Mouse (Mus musculus): ENCODE results near the gene Sbk3. TPM values are rescaled to one million over a fixed set of nuclear protein-coding genes. Genes with fewer than 3 reads are reported as not detected.

Gene Sbk3
- total RNA-seq, 1 experiment from 2014 or later = not detected

DNA sequence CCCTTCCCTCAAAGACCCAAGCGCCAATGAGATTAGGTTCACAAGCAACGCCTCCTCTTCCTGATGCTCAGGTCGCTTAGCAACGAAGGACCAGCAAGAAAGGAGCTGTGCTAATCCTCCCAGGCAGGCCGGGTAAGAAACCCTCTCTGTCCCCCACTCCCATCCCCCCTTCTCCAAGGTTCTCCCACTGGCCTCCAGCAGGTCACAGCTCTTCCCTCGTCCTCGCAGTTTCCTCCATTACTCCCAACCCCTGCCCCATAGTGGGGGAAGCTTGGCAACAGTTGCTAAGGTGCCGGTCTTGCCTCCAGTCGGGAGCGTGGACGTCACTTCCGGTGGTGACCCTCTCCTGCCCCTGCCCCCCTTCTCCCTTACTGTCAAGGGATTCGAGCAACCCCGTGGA lies 48.5 kb downstream of the Sbk3 start:
- peak; percentile 18 to 40; a peak in 3 of 4 replicates for ATAC-seq (replicated peaks in 1 of 2; ENCODE audit: insufficient read depth in 1 of 2, low FRiP score in 2 of 2, low TSS enrichment in 1 of 2, low read depth in 1 of 2, poor library complexity in 2 of 2, severe bottlenecking in 2 of 2)

DNA sequence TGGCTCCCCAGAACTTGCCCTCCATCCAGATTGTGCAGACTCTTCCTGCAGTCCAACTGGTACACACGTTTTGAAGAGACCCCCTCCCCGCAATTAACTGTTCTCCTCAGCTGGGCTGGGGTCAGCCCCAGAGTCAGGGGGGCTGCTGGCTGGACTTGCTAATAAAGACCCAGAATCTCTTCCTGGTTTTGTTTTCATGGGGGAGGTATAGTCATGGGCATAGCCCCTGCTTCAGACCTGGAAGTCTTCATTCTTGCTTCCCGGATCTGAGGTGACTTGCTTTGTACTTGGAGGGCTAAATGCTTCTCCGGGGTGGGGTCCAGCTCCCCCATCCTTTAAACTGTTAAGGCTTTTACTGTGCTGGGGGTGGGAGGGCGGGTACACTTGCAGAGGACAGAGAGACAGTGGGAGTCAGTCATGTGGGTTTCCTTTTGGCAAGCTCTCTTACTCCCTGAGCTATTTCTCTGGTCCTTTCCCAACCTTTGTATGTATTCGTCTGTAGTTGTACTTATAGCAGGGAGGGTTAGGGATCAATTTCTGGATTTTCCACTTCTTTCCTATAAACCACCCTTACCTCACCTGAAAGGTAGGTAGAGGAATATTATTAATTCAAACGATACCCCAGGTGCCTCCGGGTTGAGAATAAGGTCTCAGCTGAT lies 49.0 kb downstream of the Sbk3 start, which contains the start of gene Nat14:
Gene Nat14 (plus strand): TSS at position 205 of the 659 bp plus-strand sequence.
- no peak for ATAC-seq (replicated peaks in 1 of 2; ENCODE audit: insufficient read depth in 1 of 2, low FRiP score in 2 of 2, low TSS enrichment in 1 of 2, low read depth in 1 of 2, poor library complexity in 2 of 2, severe bottlenecking in 2 of 2)

DNA sequence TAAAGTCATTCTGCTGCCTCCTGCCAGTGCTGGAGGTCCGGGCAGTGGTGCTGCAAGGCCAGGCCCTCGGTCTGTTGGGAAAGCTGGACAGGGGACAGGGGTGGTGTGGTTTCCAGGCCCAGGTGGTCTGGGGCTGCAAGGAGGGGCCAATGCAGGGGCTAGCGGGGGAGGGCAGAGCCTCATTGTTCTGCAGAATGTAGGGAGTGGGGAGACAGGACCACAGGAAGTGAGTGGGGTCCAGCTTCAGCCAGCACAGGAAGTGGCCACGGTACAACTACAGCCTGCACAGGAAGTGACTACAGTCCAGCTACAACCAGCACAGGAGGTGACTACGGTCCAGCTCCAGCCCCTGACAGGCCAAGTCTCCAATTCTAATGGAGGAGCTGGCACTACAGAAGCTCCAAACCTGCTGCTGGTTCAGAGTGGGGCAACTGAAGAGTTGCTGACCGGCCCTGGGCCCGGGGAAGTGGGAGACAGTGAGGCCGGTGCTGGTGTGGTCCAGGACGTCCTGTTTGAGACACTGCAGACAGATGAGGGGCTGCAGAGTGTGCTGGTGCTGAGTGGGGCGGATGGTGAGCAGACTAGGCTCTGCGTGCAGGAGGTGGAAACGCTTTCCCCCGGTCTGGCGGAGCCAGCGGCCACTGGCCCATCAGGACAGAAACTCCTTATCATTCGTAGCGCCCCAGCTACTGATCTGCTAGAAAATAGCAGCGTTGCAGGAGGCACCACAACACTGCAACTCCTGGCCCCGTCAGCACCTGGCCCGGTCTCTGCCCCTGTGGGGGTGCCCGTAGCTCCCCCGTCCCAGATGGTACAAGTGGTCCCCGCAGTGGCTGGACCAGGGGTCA lies 49.8 kb downstream of the Sbk3 start:
- no peak for ATAC-seq (replicated peaks in 1 of 2; ENCODE audit: insufficient read depth in 1 of 2, low FRiP score in 2 of 2, low TSS enrichment in 1 of 2, low read depth in 1 of 2, poor library complexity in 2 of 2, severe bottlenecking in 2 of 2)

DNA sequence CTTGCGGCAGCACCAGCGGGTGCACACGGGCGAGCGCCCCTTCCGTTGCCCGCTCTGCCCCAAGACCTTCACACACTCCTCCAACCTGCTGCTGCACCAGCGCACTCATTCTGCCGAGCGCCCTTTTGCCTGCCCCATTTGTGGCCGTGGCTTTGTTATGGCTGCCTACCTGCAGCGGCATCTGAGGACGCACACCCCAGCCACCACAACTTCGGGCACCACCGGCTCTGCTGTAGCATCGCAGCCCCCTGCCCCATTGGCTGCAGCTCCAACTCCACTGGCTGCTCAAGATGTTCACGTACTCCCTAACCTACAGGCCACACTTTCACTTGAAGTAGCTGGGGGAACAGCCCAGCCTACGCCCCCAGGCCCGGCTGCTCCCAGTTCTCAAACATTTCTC lies 50.5 kb downstream of the Sbk3 start:
- no peak for ATAC-seq (replicated peaks in 1 of 2; ENCODE audit: insufficient read depth in 1 of 2, low FRiP score in 2 of 2, low TSS enrichment in 1 of 2, low read depth in 1 of 2, poor library complexity in 2 of 2, severe bottlenecking in 2 of 2)

DNA sequence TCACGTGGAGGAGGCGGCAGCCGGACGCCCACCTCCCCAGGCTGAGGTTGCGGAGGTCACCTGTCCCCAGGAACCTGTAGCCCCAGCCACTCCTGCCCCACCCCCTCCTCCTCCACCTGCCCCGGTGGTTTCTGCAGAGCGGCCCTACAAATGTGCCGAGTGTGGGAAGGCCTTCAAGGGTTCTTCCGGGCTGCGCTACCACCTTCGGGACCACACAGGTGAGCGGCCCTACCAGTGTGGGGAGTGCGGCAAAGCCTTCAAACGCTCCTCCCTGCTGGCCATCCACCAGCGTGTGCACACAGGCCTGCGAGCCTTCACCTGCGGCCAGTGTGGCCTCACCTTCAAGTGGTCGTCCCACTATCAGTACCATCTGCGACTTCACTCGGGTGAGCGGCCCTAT lies 51.0 kb downstream of the Sbk3 start:
- no peak for ATAC-seq (replicated peaks in 1 of 2; ENCODE audit: insufficient read depth in 1 of 2, low FRiP score in 2 of 2, low TSS enrichment in 1 of 2, low read depth in 1 of 2, poor library complexity in 2 of 2, severe bottlenecking in 2 of 2)

DNA sequence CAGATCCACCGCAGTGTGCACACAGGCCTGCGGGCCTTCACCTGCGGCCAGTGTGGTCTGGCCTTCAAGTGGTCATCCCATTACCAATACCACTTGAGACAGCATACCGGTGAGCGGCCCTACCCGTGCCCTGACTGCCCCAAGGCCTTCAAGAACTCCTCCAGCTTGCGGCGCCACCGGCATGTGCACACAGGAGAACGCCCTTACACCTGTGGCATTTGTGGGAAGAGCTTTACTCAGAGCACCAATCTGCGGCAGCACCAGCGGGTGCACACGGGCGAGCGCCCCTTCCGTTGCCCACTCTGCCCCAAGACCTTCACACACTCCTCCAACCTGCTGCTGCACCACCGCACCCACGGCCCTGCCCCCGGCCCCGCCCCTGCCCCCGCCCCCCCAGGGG lies 51.9 kb downstream of the Sbk3 start:
- ATAC-seq (replicated peaks in 1 of 2; ENCODE audit: insufficient read depth in 1 of 2, low FRiP score in 2 of 2, low TSS enrichment in 1 of 2, low read depth in 1 of 2, poor library complexity in 2 of 2, severe bottlenecking in 2 of 2) = no peak

DNA sequence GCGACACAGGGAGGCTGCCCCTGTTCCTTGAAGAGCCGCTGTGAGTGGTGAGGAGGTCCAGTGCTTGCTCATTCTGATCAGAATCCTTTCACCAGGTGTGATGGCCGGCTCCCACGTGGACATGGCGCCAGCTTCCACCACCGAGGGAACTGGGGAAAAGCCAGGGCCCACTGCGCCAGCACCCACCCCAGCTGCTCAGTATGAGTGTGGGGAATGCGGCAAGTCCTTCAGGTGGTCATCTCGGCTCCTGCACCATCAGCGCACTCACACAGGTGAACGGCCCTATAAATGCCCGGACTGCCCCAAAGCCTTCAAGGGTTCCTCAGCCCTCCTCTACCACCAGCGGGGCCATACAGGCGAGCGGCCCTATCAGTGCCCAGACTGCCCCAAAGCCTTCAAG lies 52.3 kb downstream of the Sbk3 start:
- ATAC-seq (replicated peaks in 1 of 2; ENCODE audit: insufficient read depth in 1 of 2, low FRiP score in 2 of 2, low TSS enrichment in 1 of 2, low read depth in 1 of 2, poor library complexity in 2 of 2, severe bottlenecking in 2 of 2) = no peak

DNA sequence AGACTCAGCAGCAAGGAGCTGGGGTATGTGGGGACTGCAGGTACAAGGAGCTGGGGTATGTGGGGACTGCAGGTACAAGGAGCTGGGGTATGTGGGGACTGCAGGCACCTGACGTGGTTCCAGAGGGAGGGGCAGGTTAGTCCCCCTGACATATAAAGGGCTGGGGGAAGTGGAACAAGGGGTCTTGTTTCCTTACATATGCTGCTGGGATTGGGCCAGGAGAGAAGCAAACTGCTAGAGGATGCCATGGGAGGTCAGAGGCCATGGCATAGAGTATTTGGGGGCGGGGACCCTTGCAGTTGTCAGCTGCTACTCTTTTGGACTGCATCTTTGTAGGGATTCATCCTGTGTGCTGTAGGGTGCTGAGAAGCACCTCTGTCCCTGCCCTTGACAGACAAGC lies 53.5 kb downstream of the Sbk3 start:
- no peak for ATAC-seq (replicated peaks in 1 of 2; ENCODE audit: insufficient read depth in 1 of 2, low FRiP score in 2 of 2, low TSS enrichment in 1 of 2, low read depth in 1 of 2, poor library complexity in 2 of 2, severe bottlenecking in 2 of 2)

DNA sequence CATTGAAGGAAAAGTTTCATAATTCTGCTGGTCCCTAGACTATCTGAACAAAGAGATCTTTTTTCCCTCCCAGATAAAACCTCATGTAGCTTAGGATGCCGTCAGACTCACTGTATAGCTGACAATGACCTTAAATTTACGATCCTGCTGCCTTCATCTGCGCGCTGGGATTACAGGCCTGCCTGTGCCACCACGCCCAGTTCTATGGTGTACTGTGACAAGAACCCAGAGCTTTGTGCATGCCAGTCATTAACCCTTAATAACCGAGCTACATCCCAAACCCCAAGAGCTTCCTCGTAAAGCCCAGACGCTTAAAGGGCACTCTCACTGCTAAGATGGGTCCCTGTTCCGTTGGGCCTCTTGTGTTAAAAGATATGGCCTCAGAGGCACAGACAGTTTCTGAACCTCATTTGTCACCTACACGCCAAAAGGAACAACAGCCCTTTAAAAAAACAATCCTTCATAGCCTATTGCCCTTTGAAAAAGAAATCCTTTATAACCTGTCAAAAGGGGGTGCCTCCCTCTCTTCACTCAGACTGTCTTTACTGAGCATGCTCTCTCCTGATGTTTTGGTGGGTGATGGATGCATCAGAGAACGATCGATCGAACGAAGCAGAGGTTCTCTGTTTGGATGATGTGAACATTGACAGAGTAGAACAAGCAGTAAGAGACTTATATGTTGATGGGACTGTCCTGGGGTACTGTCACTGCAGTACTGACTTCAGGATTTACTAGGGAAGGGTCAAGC lies 55.1 kb downstream of the Sbk3 start:
- peak; percentile 26 to 33; a peak in 2 of 4 replicates for ATAC-seq (replicated peaks in 1 of 2; ENCODE audit: insufficient read depth in 1 of 2, low FRiP score in 2 of 2, low TSS enrichment in 1 of 2, low read depth in 1 of 2, poor library complexity in 2 of 2, severe bottlenecking in 2 of 2)

Other genes starting within 250 kb of the Sbk3 start
- gene Tmem150b, start 245.9 kb downstream of the Sbk3 start, total RNA-seq (2017) = 5.0 and 7.3 TPM in 2 replicates
- gene Kmt5c, start 231.1 kb downstream of the Sbk3 start, total RNA-seq (2017) = 40.6 and 46.4 TPM in 2 replicates
- gene Cox6b2, start 218.1 kb downstream of the Sbk3 start, total RNA-seq (2017) = 14.1 and 53.9 TPM in 2 replicates
- not detected in 2 replicates for gene Fam71e2, start 199.9 kb downstream of the Sbk3 start, total RNA-seq (2017)
- 0.25 and 0.74 TPM in 2 replicates for gene Il11, start 188.3 kb downstream of the Sbk3 start, total RNA-seq (2017)
- 1.3 TPM in 1 of 2 replicates, not detected in the other for gene Tmem190, start 188.2 kb downstream of the Sbk3 start, total RNA-seq (2017)
- 9.3 and 19.0 TPM in 2 replicates for gene Tmem238, start 181.5 kb downstream of the Sbk3 start, total RNA-seq (2017)
- gene Rpl28, start 178.3 kb downstream of the Sbk3 start, total RNA-seq (2017) = 736 and 741 TPM in 2 replicates
- gene Ube2s, start 158.6 kb downstream of the Sbk3 start, total RNA-seq (2017) = 137 and 174 TPM in 2 replicates
- 0.06 and 0.45 TPM in 2 replicates for gene Shisa7, start 126.5 kb downstream of the Sbk3 start, total RNA-seq (2017)
- gene Isoc2b, start 100.9 kb downstream of the Sbk3 start, total RNA-seq (2017) = 59.8 and 69.7 TPM in 2 replicates
- 7.1 and 9.0 TPM in 2 replicates for gene Isoc2a, start 94.0 kb downstream of the Sbk3 start, total RNA-seq (2017)
- gene Gm36210, start 64.7 kb downstream of the Sbk3 start, total RNA-seq (2017) = not detected in 2 replicates
- 2.2 and 3.2 TPM in 2 replicates for gene Zfp628, start 56.0 kb downstream of the Sbk3 start, total RNA-seq (2017)
- not detected in 2 replicates for gene Nat14, start 49.1 kb downstream of the Sbk3 start, total RNA-seq (2017)
- gene Ssc5d, start 45.4 kb downstream of the Sbk3 start, total RNA-seq (2017) = not detected in 2 replicates
- gene Sbk2, start 6.8 kb downstream of the Sbk3 start, total RNA-seq (2017) = not detected in 2 replicates
- 5.7 and 6.6 TPM in 2 replicates for gene Zfp579, start 25.0 kb upstream of the Sbk3 start, total RNA-seq (2017)
- gene Zfp524, start 43.2 kb upstream of the Sbk3 start, total RNA-seq (2017) = 3.0 and 12.6 TPM in 2 replicates
- 25.6 and 32.0 TPM in 2 replicates for gene Fiz1, start 43.5 kb upstream of the Sbk3 start, total RNA-seq (2017)
- 0.31 TPM in 1 of 2 replicates, not detected in the other for gene Gm44973, start 44.3 kb upstream of the Sbk3 start, total RNA-seq (2017)
- 13.9 and 14.0 TPM in 2 replicates for gene Zfp865, start 49.2 kb upstream of the Sbk3 start, total RNA-seq (2017)
- gene Ccdc106, start 49.4 kb upstream of the Sbk3 start, total RNA-seq (2017) = not detected in 2 replicates
- gene 4632433K11Rik, start 63.0 kb upstream of the Sbk3 start, total RNA-seq (2017) = 1.3 TPM in 1 of 2 replicates, not detected in the other
- 3.9 and 5.9 TPM in 2 replicates for gene Zfp784, start 67.3 kb upstream of the Sbk3 start, total RNA-seq (2017)
- 2.1 and 2.4 TPM in 2 replicates for gene Zfp580, start 80.4 kb upstream of the Sbk3 start, total RNA-seq (2017)
- 229 and 261 TPM in 2 replicates for gene U2af2, start 91.0 kb upstream of the Sbk3 start, total RNA-seq (2017)
- 25.7 and 38.2 TPM in 2 replicates for gene Epn1, start 109.1 kb upstream of the Sbk3 start, total RNA-seq (2017)
- gene Rfpl4, start 145.8 kb upstream of the Sbk3 start, total RNA-seq (2017) = not detected in 2 replicates
- gene Rasl2-9, start 154.8 kb upstream of the Sbk3 start, total RNA-seq (2017) = not detected in 2 replicates
- gene Vmn1r55, start 178.5 kb upstream of the Sbk3 start, total RNA-seq (2017) = not detected in 2 replicates
- not detected in 2 replicates for gene Vmn1r56, start 225.6 kb upstream of the Sbk3 start, total RNA-seq (2017)
- gene Vmn1r57, start 247.3 kb upstream of the Sbk3 start, total RNA-seq (2017) = not detected in 2 replicates

Data from hematopoietic stem cell, adult 5-6 weeks (primary cell).